Mouse (Mus musculus) hindbrain, embryonic 10.5 days (tissue): ENCODE data around the gene Malrd1. TPM values are rescaled to one million over a fixed set of nuclear protein-coding genes. Genes with fewer than 3 reads are reported as not detected.
"Not testable (repeated sequence)": the region's sequence is repeated elsewhere in the genome, so short reads cannot be mapped to it uniquely, and the experiment has no call there.

Experiments
- DNase-seq: peaks from one replicate; pipeline ENCODE4 v3.0.0-alpha.2; 2017; ENCODE audit warnings: low spot score
- H3K27ac ChIP-seq: fragments of 300-500 bp; sonication (generic); 2 replicates; pipeline ENCODE4 v1.5.1; 2016; ENCODE audit warnings: mild to moderate bottlenecking, moderate library complexity
- H3K27me3 ChIP-seq: fragments of 300-500 bp; sonication (generic); 2 replicates; pipeline ENCODE4 v1.6.1; 2016; ENCODE audit warnings: mild to moderate bottlenecking; ENCODE audit not compliant: poor library complexity, insufficient read depth, severe bottlenecking
- H3K36me3 ChIP-seq: fragments of 300-500 bp; sonication (generic); 2 replicates; pipeline ENCODE4 v1.6.1; 2016; ENCODE audit warnings: mild to moderate bottlenecking, moderate library complexity
- H3K4me1 ChIP-seq: fragments of 300-500 bp; sonication (generic); replicated peaks from 2 replicates; pipeline ENCODE4 v1.6.1; 2016; ENCODE audit warnings: mild to moderate bottlenecking
- H3K4me3 ChIP-seq: fragments of 300-500 bp; sonication (generic); 2 replicates; pipeline ENCODE4 v1.5.1; 2016; ENCODE audit warnings: mild to moderate bottlenecking, moderate library complexity
- H3K9me3 ChIP-seq: fragments of 300-500 bp; sonication (generic); 2 replicates; pipeline ENCODE4 v1.6.1; 2016; ENCODE audit warnings: mild to moderate bottlenecking, moderate library complexity
- WGBS: fragments of 180-500 bp; shearing (Covaris S2); methylation state at CpG from one replicate; pipeline ENCODE4 v1.1.7; 2016; 5-methylcytosine and 5-hydroxymethylcytosine counted together
- polyA plus RNA-seq: library from polyadenylated mRNA; unstranded; fragments of >200 nt; fragmentation: Nextera tagmentation; extraction: Ambion mirVana; gene quantifications from 2 replicates; pipeline ENCODE4 v1.2.1, GENCODE M21; 2016

Gene Malrd1
- polyA plus RNA-seq, 1 experiment from 2014 or later = not detected

GRCm38 (mm10) chr2:15893418-15894120 lies 367.3 kb downstream of the Malrd1 start:
- Histone ChIP-seq H3K9me3 (no peaks in the 10 kb centered on the region), H3K4me3 (no peak overlapping the region), H3K36me3 (no peaks in the 10 kb centered on the region), H3K27me3 (no peaks in the 10 kb centered on the region), H3K27ac (no peak overlapping the region), H3K4me1 (no peaks in the 10 kb centered on the region)
- WGBS = 70% methylated on average over 1 of the region's 1 CpGs
- DNase-seq = no peak

DNA sequence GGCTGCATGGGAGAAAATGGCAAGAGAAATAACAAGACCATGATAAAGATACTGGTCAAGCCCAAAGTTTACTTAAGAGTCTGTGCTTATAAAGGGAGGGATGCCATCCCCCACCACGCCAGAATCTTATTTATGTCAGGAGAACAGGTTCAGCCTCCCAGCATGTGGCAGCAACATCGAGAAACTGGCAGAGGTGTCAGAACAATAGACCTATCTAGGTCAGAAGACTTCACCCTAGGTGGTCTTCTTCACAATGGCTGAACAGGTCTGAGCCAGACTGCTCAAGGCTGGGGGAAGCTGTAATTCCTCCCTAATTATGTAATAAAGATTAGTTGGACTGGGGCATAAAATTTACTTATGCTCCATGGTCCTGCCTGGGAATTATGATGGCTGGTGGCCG lies 399.2 kb downstream of the Malrd1 start:
- no peak for DNase-seq
- WGBS = 29% methylated on average over 3 of the region's 3 CpGs
- no peaks in the 10 kb centered on the region for H3K36me3 ChIP-seq
- no peaks in the 10 kb centered on the region for H3K4me1 ChIP-seq
- H3K27ac ChIP-seq = no peak overlapping the region
- no peak overlapping the region for H3K4me3 ChIP-seq
- no peaks in the 10 kb centered on the region for H3K9me3 ChIP-seq
- no peaks in the 10 kb centered on the region for H3K27me3 ChIP-seq

DNA sequence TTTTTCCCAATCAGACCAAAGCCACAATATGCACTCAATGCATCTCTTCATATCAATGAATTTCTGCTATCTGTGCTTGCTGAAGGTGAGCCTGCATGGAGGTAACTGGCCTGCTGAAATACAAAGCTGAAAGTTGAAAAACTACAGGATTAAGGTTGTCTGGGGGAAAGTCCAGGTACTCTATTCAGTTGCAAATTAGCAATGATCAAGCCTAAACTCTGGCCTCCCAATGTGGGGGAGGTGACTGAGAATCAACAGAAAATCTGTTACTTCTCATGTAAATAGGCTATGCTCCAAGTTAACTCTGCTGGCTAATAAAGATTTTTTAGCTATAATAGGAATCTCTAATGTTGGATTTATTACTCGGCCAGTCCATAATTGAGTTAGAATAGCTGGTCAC lies 399.8 kb downstream of the Malrd1 start:
- no peaks in the 10 kb centered on the region for H3K9me3 ChIP-seq
- no peak overlapping the region for H3K27ac ChIP-seq
- no peaks in the 10 kb centered on the region for H3K27me3 ChIP-seq
- no peaks in the 10 kb centered on the region for H3K4me1 ChIP-seq
- WGBS = 38% methylated on average over 1 of the region's 1 CpGs
- no peaks in the 10 kb centered on the region for H3K36me3 ChIP-seq
- H3K4me3 ChIP-seq = no peak overlapping the region
- DNase-seq = no peak

GRCm38 (mm10) chr2:15931479-15931878 lies 405.2 kb downstream of the Malrd1 start:
- Histone ChIP-seq H3K36me3 (no peaks in the 10 kb centered on the region), H3K4me1 (no peaks in the 10 kb centered on the region), H3K9me3 (no peaks in the 10 kb centered on the region), H3K4me3 (no peak overlapping the region), H3K27me3 (no peaks in the 10 kb centered on the region), H3K27ac (no peak overlapping the region)
- WGBS = 87% methylated on average over 1 of the region's 1 CpGs
- DNase-seq = no peak

DNA sequence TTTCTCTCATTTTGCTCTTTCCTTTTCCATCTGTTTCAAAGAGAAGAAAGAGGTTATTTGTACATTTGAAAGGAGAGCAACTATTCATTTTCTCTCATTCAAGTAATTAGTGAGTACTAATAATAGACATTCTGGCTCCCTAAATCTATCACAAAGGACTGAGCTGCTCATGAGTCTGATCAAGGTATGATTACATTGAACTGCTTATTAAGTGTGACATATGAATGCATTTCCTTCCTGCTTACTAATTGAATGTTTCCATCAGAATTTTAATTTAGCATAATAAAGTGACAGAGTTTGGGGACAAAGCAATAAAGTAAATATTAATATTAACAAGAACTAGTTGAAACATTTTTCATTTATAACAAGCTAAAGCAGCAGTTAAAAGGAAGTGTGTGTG lies 405.6 kb downstream of the Malrd1 start:
- H3K27me3 ChIP-seq = no peaks in the 10 kb centered on the region
- no peaks in the 10 kb centered on the region for H3K9me3 ChIP-seq
- H3K36me3 ChIP-seq = no peaks in the 10 kb centered on the region
- DNase-seq = no peak
- H3K4me3 ChIP-seq = no peak overlapping the region
- no peaks in the 10 kb centered on the region for H3K4me1 ChIP-seq
- H3K27ac ChIP-seq = no peak overlapping the region

DNA sequence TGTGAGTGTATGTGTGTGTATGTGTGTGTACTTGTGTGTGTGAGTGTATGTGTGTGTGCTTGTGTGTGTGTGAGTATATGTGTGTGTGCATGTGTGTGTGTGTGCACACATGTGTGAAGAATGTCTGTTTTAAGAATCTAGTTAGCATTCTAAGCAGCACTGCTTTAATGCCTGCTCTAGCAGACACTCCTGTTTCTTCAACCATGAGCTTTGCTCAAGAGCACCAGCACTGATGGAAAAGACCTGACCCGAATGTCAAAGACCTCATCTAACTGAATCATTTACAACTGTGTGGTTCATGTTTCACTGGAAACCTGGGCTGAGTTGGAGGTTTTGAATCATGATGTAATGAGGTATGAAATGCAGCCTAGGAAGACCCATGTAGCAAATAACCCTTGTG lies 406.1 kb downstream of the Malrd1 start:
- no peaks in the 10 kb centered on the region for H3K9me3 ChIP-seq
- no peaks in the 10 kb centered on the region for H3K27me3 ChIP-seq
- 91% methylated on average over 1 of the region's 1 CpGs for WGBS
- no peak overlapping the region for H3K4me3 ChIP-seq
- H3K4me1 ChIP-seq = no peaks in the 10 kb centered on the region
- H3K36me3 ChIP-seq = no peaks in the 10 kb centered on the region
- H3K27ac ChIP-seq = no peak overlapping the region
- no peak for DNase-seq

- H3K4me3 ChIP-seq = no peak overlapping the region
- no peak for DNase-seq
- no peaks in the 10 kb centered on the region for H3K4me1 ChIP-seq
- H3K27ac ChIP-seq = no peak overlapping the region
- 39% methylated on average over 2 of the region's 2 CpGs for WGBS
- H3K36me3 ChIP-seq = no peaks in the 10 kb centered on the region
- H3K9me3 ChIP-seq = no peaks in the 10 kb centered on the region
- H3K27me3 ChIP-seq = no peaks in the 10 kb centered on the region
These were observed 476.6 kb downstream of the Malrd1 start for GRCm38 (mm10) chr2:16002925-16003324.

DNA sequence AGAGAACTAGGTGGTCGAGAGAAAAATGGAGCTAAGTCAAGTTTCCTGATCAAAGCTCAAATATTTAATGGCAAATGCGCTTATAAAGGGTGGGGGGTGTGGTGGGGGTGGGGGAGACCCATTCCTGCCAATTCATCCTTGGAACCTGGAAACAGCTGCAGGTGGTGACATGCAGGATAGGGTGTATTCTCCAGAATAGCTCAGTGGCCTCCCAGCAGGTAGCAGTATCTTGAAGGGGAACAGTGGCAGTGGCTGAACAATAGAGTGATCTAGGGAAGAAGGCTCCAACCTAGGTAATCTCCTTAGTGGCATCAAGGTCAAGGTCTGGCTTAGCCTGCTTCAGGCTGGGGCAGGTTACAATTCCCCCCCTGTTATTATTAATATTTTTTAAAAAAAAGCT lies 490.8 kb downstream of the Malrd1 start:
- not testable (repeated sequence) for H3K4me1 ChIP-seq, H3K36me3 ChIP-seq, DNase-seq, H3K27ac ChIP-seq, H3K4me3 ChIP-seq, H3K9me3 ChIP-seq, H3K27me3 ChIP-seq
- 79% methylated on average over 2 of the region's 2 CpGs for WGBS

DNA sequence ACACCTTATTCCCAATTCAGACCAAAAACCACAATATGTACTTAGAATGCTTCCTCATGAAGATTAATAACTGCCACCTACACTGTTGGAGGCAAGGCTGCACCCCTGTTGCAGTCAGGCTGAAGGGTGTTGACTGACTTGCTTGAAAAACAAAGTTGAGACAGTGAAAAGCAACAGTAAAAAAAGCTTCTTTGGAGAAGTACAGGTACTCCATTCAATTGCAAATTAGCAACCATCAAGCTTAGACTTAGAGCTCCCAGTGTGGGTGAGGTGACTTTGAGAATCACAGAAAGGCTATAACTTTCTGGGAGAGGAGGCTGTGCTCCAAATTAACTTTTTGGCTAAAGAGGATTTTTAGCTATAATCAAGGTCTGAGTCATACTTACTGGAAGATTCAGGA lies 491.4 kb downstream of the Malrd1 start:
- not testable (repeated sequence) for H3K36me3 ChIP-seq, DNase-seq, H3K27me3 ChIP-seq, H3K27ac ChIP-seq, H3K9me3 ChIP-seq, H3K4me3 ChIP-seq, H3K4me1 ChIP-seq

GRCm38 (mm10) chr2:16029752-16030151 lies 503.5 kb downstream of the Malrd1 start:
- Histone ChIP-seq H3K36me3 (no peaks in the 10 kb centered on the region), H3K9me3 (no peaks in the 10 kb centered on the region), H3K4me3 (no peak overlapping the region), H3K27ac (no peak overlapping the region), H3K4me1 (no peaks in the 10 kb centered on the region), H3K27me3 (no peaks in the 10 kb centered on the region)
- no peak for DNase-seq
- 44% methylated on average over 12 of the region's 12 CpGs for WGBS

DNA sequence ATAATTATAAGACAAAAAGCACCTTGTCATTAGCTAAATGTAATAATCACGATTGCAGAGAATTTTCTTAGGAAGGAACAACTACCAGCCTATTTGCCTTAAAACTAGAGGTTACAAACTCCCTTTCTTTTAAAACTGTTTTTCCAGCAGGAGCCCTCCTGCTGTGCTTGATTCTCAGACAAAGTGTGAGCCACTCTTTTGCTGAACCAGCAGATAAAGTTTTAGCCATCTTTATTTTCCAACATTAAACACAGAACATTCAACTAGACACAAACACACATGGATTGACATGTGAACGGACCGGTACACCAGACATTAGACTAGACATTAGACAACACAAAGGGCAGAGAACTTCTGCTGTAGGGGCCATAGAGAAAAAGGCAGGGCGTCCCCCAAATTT lies 505.3 kb downstream of the Malrd1 start:
- no peak for DNase-seq
- H3K4me1 ChIP-seq = no peaks in the 10 kb centered on the region
- WGBS = 59% methylated on average over 4 of the region's 4 CpGs
- H3K27me3 ChIP-seq = no peaks in the 10 kb centered on the region
- no peaks in the 10 kb centered on the region for H3K36me3 ChIP-seq
- H3K9me3 ChIP-seq = no peaks in the 10 kb centered on the region
- H3K27ac ChIP-seq = no peak overlapping the region
- H3K4me3 ChIP-seq = no peak overlapping the region

DNA sequence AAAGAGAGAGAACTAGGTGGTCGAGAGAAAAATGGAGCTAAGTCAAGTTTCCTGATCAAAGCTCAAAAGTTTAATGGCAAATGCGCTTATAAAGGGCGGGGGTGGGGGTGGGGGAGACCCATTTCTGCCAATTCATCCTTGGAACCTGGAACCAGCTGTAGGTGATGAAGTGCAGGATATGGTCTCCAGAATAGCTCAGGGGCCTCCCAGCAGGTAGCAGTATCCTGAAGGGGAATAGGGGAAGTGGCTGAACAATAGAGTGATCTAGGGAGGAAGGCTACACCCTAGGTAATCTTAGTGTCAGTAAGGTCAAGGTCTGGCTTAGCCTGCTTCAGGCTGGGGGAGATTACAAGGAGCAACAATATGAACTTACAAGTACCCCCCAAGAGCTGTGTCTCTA lies 506.5 kb downstream of the Malrd1 start:
- Histone ChIP-seq H3K36me3 (no peaks in the 10 kb centered on the region), H3K4me3 (no peak overlapping the region), H3K27ac (no peak overlapping the region), H3K4me1 (no peaks in the 10 kb centered on the region), H3K9me3 (no peaks in the 10 kb centered on the region), H3K27me3 (no peaks in the 10 kb centered on the region)
- 65% methylated on average over 3 of the region's 3 CpGs for WGBS
- DNase-seq = no peak

GRCm38 (mm10) chr2:16110696-16111095 lies 584.4 kb downstream of the Malrd1 start:
- no peak for DNase-seq
- Histone ChIP-seq H3K36me3 (no peaks in the 10 kb centered on the region), H3K27me3 (no peaks in the 10 kb centered on the region), H3K4me3 (no peak overlapping the region), H3K4me1 (no peaks in the 10 kb centered on the region), H3K9me3 (no peaks in the 10 kb centered on the region), H3K27ac (no peak overlapping the region)
- WGBS = 46% methylated on average over 3 of the region's 3 CpGs

GRCm38 (mm10) chr2:16113333-16113732 lies 587.1 kb downstream of the Malrd1 start:
- H3K4me1 ChIP-seq = no peaks in the 10 kb centered on the region
- no peak overlapping the region; the same call in 1 of the 2 replicates for H3K27ac ChIP-seq
- WGBS = 77% methylated on average over 2 of the region's 2 CpGs
- H3K9me3 ChIP-seq = no peaks in the 10 kb centered on the region
- no peak for DNase-seq
- H3K36me3 ChIP-seq = no peaks in the 10 kb centered on the region
- no peak overlapping the region for H3K4me3 ChIP-seq
- no peaks in the 10 kb centered on the region for H3K27me3 ChIP-seq
